Mouse (Mus musculus): ENCODE measurements at regions not wholly inside any gene's neighbourhood (a gene's known extent, or its start where the extent isn't known, plus 50 kb on each side); places are given as distances from the start of the nearest gene placed in this dataset.
"Not testable (repeated sequence)": the region's sequence is repeated elsewhere in the genome, so short reads cannot be mapped to it uniquely, and the experiment has no call there.

- no peak overlapping the region for H3K4me3 ChIP-seq (replicated peaks; ENCODE audit: extremely low read depth, low read depth, low read length)
- 43% methylated on average over 5 of the region's 5 CpGs for WGBS
- no peak for DNase-seq
- H3K4me1 ChIP-seq (ENCODE audit: control insufficient read depth, insufficient read depth, low read length), result no peaks in the 10 kb centered on the region
- TF ChIP-seq CTCF (IDR thresholded peaks at IDR 0.05; ENCODE audit: insufficient read depth, low read length), result no peak
- no peak for TF ChIP-seq POLR2A (IDR thresholded peaks at IDR 0.05; ENCODE audit: borderline replicate concordance, extremely low read depth, low read depth, low read length)
Observed at GRCm38 (mm10) chr15:96816997-96817570, 117.6 kb upstream of the Slc38a2 start.

GRCm38 (mm10) chr15:96813472-96813871, 113.9 kb upstream of the Slc38a2 start:
- TF ChIP-seq POLR2A (IDR thresholded peaks at IDR 0.05; ENCODE audit: borderline replicate concordance, extremely low read depth, low read depth, low read length) (no peak), CTCF (IDR thresholded peaks at IDR 0.05; ENCODE audit: insufficient read depth, low read length) (no peak)
- DNase-seq, result no peak
- no peak overlapping the region for H3K4me3 ChIP-seq (replicated peaks; ENCODE audit: extremely low read depth, low read depth, low read length)
- WGBS, result 56% methylated on average over 2 of the region's 2 CpGs
- H3K4me1 ChIP-seq (ENCODE audit: control insufficient read depth, insufficient read depth, low read length), result no peaks in the 10 kb centered on the region

DNA sequence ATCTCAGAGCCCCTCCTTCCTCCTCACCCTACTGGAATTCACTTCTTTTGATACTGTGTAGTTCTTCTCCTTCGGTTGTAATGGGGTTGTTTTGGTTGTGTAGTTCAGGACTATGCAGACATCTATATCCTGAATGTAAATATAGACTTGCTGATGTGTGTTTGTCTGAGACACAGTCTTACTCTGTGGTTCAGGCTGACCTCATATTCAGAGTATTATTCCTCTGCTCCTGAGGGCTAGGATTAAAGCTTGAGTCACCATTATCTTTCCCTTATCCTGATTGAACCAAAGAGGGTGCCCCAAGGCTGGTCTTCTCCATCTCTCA, 103.2 kb upstream of the Slc38a2 start:
- H3K4me1 ChIP-seq (ENCODE audit: control insufficient read depth, insufficient read depth, low read length), result no peaks in the 10 kb centered on the region
- no peak overlapping the region for H3K4me3 ChIP-seq (replicated peaks; ENCODE audit: extremely low read depth, low read depth, low read length)
- DNase-seq, result no peak
- TF ChIP-seq POLR2A (IDR thresholded peaks at IDR 0.05; ENCODE audit: borderline replicate concordance, extremely low read depth, low read depth, low read length) (no peak), CTCF (IDR thresholded peaks at IDR 0.05; ENCODE audit: insufficient read depth, low read length) (no peak)
- 14% methylated on average over 1 of the region's 1 CpGs for WGBS

DNA sequence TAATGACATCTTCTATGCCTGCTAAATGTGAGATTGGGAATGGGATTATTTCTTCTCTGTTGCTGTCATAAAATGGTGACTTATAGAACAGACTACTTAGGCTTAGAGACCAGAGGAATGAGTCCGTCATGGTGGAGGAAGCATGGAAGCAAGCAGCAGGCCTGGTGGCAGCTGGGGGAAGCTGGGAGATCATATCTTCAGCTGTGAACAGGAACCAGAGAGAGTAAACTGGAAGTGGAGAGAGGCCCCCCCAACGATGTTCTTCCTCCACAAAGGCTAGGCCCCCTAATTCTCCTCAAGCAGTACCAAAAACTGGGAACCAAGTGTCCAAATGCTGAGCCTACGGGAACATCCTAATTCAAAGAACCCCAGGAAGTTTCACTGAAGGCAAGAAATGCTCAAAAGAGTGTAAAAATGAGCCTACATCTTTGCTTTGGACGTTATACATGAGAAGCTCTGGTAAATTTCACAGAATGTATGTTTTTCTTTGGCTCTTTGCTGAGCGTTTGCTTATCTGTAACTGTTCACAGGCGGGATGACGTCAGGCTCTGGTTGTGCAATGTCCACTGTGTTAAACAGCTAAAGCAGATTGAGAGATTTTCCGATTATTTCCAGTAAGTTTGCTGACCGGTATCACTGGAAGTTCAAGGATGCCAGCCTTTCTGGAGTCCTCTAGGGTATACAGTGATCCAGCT, 102.7 kb upstream of the Slc38a2 start:
- peak; percentile 40 for DNase-seq
- 53% methylated on average over 9 of the region's 9 CpGs for WGBS
- TF ChIP-seq CTCF (IDR thresholded peaks at IDR 0.05; ENCODE audit: insufficient read depth, low read length), result no peak
- TF ChIP-seq POLR2A (IDR thresholded peaks at IDR 0.05; ENCODE audit: borderline replicate concordance, extremely low read depth, low read depth, low read length), result no peak

GRCm38 (mm10) chr15:96799228-96799627, 99.7 kb upstream of the Slc38a2 start:
- H3K4me3 ChIP-seq (replicated peaks; ENCODE audit: extremely low read depth, low read depth, low read length), result no peak overlapping the region
- 53% methylated on average over 12 of the region's 12 CpGs for WGBS
- no peaks in the 10 kb centered on the region for H3K4me1 ChIP-seq (ENCODE audit: control insufficient read depth, insufficient read depth, low read length)
- DNase-seq, result no peak
- no peak for TF ChIP-seq POLR2A (IDR thresholded peaks at IDR 0.05; ENCODE audit: borderline replicate concordance, extremely low read depth, low read depth, low read length)
- no peak for TF ChIP-seq CTCF (IDR thresholded peaks at IDR 0.05; ENCODE audit: insufficient read depth, low read length)

More for the DNA sequence above, 102.7 kb upstream of the Slc38a2 start:
- Histone ChIP-seq H3K4me3 (replicated peaks; ENCODE audit: extremely low read depth, low read depth, low read length) (no peak overlapping the region), H3K4me1 (ENCODE audit: control insufficient read depth, insufficient read depth, low read length) (no peaks in the 10 kb centered on the region)

DNA sequence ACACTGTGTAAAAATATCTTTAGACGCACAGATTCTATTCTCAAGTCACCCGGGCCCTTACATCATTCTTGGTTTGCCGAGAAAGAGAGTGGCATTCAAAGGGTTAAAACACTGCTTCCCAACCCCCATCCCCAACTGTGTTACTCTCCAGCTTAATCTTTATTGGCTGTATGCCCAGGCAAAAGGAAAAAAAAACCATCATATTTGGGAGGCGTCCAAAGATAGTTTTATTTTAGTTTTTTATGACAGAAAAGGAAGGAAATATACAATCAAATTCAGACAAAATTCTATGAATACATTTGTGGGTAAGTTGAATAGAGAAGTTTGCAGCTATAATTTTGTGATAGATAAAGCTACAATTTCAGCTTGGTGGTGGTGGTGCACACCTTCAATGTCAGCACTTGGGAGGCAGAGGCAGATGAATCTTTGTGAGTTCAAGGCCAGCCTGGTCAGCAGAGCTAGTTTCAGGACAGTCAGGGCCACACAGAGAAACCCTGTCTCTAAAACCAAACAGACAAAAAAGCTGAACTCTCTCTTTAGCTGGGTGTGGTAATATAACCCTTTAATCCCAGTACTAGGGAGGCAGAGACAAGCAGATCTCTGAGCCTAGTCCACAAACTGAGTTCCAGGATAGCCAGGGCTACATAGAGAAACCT, 98.2 kb upstream of the Slc38a2 start:
- TF ChIP-seq POLR2A (IDR thresholded peaks at IDR 0.05; ENCODE audit: borderline replicate concordance, extremely low read depth, low read depth, low read length), result no peak
- no peak for TF ChIP-seq CTCF (IDR thresholded peaks at IDR 0.05; ENCODE audit: insufficient read depth, low read length)
- 30% methylated on average over 4 of the region's 4 CpGs for WGBS
- H3K4me1 ChIP-seq (ENCODE audit: control insufficient read depth, insufficient read depth, low read length), result no peaks in the 10 kb centered on the region
- no peak overlapping the region for H3K4me3 ChIP-seq (replicated peaks; ENCODE audit: extremely low read depth, low read depth, low read length)
- DNase-seq, result no peak

DNA sequence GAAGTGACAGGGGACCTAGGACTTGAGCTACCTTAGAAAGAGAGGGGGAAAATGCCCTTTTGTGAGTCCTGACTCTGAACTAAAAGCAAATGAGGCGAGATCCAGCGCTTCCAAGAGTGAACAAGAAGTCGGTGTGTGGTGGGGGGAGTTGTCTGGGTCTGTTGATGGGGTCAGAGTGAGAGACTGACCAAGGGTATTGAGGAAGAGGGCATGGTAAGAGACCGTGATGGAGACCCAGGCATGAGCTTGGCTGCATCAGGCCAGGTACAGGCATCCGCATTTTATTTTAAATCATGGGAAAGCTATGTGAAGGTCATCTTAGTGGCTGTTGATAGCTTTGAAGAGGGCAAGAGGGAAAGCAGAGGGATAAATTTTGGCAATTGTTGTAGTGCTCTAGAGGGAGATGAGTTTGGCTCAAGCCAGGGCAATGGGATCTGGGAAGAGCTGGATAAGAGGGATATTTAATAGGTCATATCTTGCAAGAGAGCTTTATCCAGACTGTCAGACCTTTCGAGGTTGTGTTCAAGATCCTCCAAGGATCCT, 94.7 kb upstream of the Slc38a2 start:
- WGBS, result 91% methylated on average over 6 of the region's 6 CpGs
- no peak for TF ChIP-seq POLR2A (IDR thresholded peaks at IDR 0.05; ENCODE audit: borderline replicate concordance, extremely low read depth, low read depth, low read length)
- TF ChIP-seq CTCF (IDR thresholded peaks at IDR 0.05; ENCODE audit: insufficient read depth, low read length), result no peak
- DNase-seq, result no peak
- Histone ChIP-seq H3K4me3 (replicated peaks; ENCODE audit: extremely low read depth, low read depth, low read length) (no peak overlapping the region), H3K4me1 (ENCODE audit: control insufficient read depth, insufficient read depth, low read length) (no peaks in the 10 kb centered on the region)

DNA sequence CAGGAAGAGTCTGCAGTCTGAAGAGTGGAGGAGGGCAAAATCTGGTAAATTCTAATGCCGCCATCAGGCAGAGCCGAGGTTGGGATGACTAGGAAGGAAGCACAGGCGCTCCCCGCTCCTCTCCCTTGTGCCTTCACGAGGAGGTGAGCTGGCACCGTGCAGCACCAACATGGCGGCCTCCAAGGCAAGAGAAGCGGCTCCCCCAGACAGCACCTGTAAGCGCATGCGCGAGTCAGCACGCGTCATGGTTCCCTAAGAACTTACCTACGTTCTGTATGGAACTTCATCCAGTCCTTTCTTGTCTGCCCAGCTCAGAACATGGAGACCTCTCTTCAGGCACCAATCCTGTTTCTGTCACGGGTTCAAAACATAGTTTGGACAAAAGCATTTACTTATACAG, 93.7 kb upstream of the Slc38a2 start:
- no peak for DNase-seq
- Histone ChIP-seq H3K4me3 (replicated peaks; ENCODE audit: extremely low read depth, low read depth, low read length) (no peak overlapping the region), H3K4me1 (ENCODE audit: control insufficient read depth, insufficient read depth, low read length) (no peaks in the 10 kb centered on the region)
- TF ChIP-seq POLR2A (IDR thresholded peaks at IDR 0.05; ENCODE audit: borderline replicate concordance, extremely low read depth, low read depth, low read length) (no peak), CTCF (IDR thresholded peaks at IDR 0.05; ENCODE audit: insufficient read depth, low read length) (no peak)
- WGBS, result 95% methylated on average over 15 of the region's 15 CpGs

GRCm38 (mm10) chr15:96791306-96791705, 91.8 kb upstream of the Slc38a2 start:
- no peak for TF ChIP-seq POLR2A (IDR thresholded peaks at IDR 0.05; ENCODE audit: borderline replicate concordance, extremely low read depth, low read depth, low read length)
- TF ChIP-seq CTCF (IDR thresholded peaks at IDR 0.05; ENCODE audit: insufficient read depth, low read length), result no peak
- 79% methylated on average over 6 of the region's 6 CpGs for WGBS
- H3K4me3 ChIP-seq (replicated peaks; ENCODE audit: extremely low read depth, low read depth, low read length), result no peak overlapping the region
- H3K4me1 ChIP-seq (ENCODE audit: control insufficient read depth, insufficient read depth, low read length), result no peaks in the 10 kb centered on the region
- DNase-seq, result no peak

DNA sequence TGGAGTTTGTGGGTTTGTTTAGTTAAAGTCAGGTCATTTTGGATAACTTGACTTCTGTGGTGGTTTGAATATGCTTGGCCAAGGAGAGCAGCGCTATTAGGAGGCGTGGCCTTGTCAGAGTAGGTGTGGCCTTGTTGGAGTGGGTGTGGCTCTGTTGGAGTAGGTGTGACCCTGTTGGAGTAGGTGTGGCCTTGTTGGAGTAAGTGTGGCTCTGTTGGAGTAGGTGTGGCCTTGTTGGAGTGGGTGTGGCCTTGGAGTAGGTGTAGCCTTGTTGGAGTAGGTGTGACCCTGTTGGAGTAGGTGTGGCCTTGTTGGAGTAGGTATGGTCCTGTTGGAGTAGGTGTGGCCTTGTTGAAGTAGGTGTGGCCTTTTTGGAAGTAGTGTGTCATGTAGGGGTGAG, 88.4 kb upstream of the Slc38a2 start:
- not testable (repeated sequence) for H3K4me1 ChIP-seq (ENCODE audit: control insufficient read depth, insufficient read depth, low read length)
- WGBS, result 96% methylated on average over 2 of the region's 2 CpGs

More for the DNA sequence above, 88.4 kb upstream of the Slc38a2 start:
- not testable (repeated sequence) for H3K4me3 ChIP-seq (replicated peaks; ENCODE audit: extremely low read depth, low read depth, low read length); DNase-seq

Data from lung, adult 2 months (tissue).